Mouse (Mus musculus) kidney, adult 2 months (tissue): ENCODE data around the gene Mst1. TPM values are rescaled to one million over a fixed set of nuclear protein-coding genes. Genes with fewer than 3 reads are reported as not detected.
A peak's percentile ranks its signal among the peaks of the same experiment; 100 is the strongest.

ENCODE experiments used
- DNase-seq: peaks from one replicate; pipeline ENCODE4 v3.0.0; 2021
- H3K27ac ChIP-seq: fragments of 200-500 bp; 2 replicates; pipeline ENCODE4 v1.5.1; 2012; ENCODE audit warnings: low read depth, low read length, control low read depth, inconsistent platforms; ENCODE audit not compliant: insufficient read depth
- H3K27me3 ChIP-seq: fragments of 200-500 bp; replicated peaks from 2 replicates; pipeline ENCODE4 v1.6.1; 2012; ENCODE audit warnings: mild to moderate bottlenecking, moderate library complexity, low read length, inconsistent platforms; ENCODE audit not compliant: control insufficient read depth, insufficient read depth
- H3K36me3 ChIP-seq: fragments of 200-500 bp; 2 replicates; pipeline ENCODE4 v1.6.1; 2012; ENCODE audit warnings: mild to moderate bottlenecking, moderate library complexity, low read length, inconsistent platforms; ENCODE audit not compliant: control insufficient read depth, insufficient read depth
- H3K4me1 ChIP-seq: fragments of 200-500 bp; 2 replicates; pipeline ENCODE4 v1.6.1; 2011; ENCODE audit warnings: low read length; ENCODE audit not compliant: control insufficient read depth, insufficient read depth
- H3K4me3 ChIP-seq: fragments of 200-500 bp; 2 replicates; pipeline ENCODE4 v1.5.1; 2011; ENCODE audit warnings: mild to moderate bottlenecking, low read depth, low read length, control low read depth; ENCODE audit not compliant: insufficient read depth
- CTCF ChIP-seq: fragments of 200-500 bp; conservative IDR thresholded peaks from 2 replicates; pipeline ENCODE4 v1.5.1; 2011; ENCODE audit warnings: low read depth, mild to moderate bottlenecking, control low read depth, low read length, moderate library complexity, mixed read lengths; ENCODE audit not compliant: insufficient read depth, insufficient read length
- POLR2A ChIP-seq: fragments of 200-500 bp; IDR thresholded peaks from one replicate; pipeline ENCODE4 v1.6.1; 2011; ENCODE audit warnings: low read depth, low read length, control low read depth
- WGBS: fragments of 180-500 bp; shearing (Covaris S2); methylation state at CpG from one replicate; pipeline ENCODE4 v1.1.7; 2018; 5-methylcytosine and 5-hydroxymethylcytosine counted together
- polyA plus RNA-seq: library from polyadenylated mRNA; depleted of rRNA; stranded (reverse); fragments of >200 nt; gene quantifications from 2 replicates; pipeline ENCODE4 v1.2.3, GENCODE M21; 2012

The Mst1 gene
- polyA plus RNA-seq, 1 experiment = 0.39 TPM

DNA sequence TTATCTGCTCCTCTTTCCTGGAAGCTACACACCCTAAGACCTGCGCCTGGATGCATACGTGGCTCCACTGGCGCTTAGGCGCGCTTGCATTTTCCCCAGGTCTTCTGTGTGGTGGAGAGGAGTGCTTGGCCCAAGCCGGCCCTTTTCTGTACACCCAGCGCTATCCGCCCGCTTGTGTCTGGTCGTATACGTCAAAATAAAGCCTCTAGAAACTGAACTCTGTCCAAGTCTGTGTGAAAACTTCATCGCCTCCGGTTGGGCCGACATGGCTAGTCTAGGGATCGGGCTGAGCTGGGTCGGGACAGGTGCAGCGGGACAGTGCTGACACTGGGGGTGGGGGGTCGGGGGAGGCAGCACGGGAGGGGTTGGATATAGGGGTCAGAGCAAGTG lies 31.7 kb upstream of the Mst1 start:
- H3K27ac ChIP-seq = 0 out of 2 replicates have a peak overlapping the region, but pooled peaks have one; percentile 24
- no peaks in the 10 kb centered on the region for H3K36me3 ChIP-seq
- no peaks in the 10 kb centered on the region for H3K27me3 ChIP-seq
- H3K4me3 ChIP-seq = peak overlapping the region; percentile 59
- no peak for DNase-seq
- no peak for TF ChIP-seq POLR2A
- TF ChIP-seq CTCF = no peak
- peaks cover 8% of the 10 kb centered on the region; the same call in 1 of the 2 replicates for H3K4me1 ChIP-seq
- 2% methylated on average over 19 of the region's 19 CpGs for WGBS

DNA sequence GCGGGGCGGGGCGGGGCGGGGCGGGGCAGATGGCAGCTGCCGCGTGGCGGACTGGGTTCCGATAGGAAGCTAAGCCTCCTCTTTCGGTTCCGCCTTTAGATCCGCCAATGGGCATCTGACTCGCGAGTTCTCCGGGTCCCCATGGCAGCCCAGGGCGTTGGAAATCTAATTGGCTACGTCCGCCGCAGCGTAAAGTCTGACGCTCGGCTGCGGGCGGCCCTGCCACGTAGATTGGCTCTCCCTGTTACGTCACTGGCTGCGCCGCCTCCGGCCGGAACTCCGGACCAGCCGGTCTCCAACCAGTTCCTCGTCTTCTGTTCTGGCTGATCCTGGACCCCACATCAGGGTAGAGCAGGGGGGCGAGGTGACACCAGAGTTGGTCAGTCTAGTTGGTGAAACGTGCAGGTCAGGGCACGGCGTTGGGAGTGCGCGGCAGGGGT lies 31.2 kb upstream of the Mst1 start, which contains the start of gene Gmppb:
Gene Gmppb (plus strand): TSS at position 227 of the 440 bp plus-strand sequence.
- Histone ChIP-seq H3K4me1 (peaks cover 8% of the 10 kb centered on the region; the same call in 1 of the 2 replicates), H3K36me3 (no peaks in the 10 kb centered on the region), H3K27ac (peak within 1 kb of the TSS; percentile 69), H3K4me3 (peak within 1 kb of the TSS; percentile 89), H3K27me3 (no peaks in the 10 kb centered on the region)
- TF ChIP-seq POLR2A = no peak
- no peak for TF ChIP-seq CTCF
- peak; percentile 99 for DNase-seq
- WGBS = under 1% methylated on average over 33 of the region's 39 CpGs

DNA sequence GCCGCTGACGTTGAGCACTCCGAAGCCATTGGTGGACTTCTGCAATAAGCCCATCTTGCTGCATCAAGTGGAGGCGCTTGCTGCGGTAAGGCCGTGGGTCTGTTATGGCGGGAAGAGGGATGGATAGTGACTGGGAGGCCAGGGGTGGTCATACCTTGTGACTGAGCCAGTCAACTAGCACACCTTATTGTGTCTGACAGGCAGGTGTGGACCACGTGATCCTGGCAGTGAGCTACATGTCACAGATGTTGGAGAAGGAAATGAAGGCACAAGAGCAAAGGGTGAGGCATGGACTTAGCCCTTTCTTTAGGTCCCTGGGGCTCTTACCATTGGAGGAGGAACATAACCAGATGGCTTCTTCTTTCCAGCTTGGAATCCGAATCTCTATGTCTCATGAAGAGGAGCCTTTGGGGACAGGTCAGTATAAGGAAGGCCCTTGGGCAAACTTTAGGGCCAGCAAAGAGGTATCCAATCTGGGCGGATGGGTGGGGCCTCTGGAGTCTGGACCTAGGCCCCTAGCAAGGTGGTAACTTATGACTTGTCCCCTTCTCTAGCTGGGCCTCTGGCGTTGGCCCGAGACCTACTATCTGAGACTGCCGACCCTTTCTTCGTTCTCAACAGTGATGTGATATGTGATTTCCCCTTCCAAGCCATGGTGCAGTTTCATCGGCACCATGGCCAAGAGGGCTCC lies 30.5 kb upstream of the Mst1 start:
- no peak for DNase-seq
- Histone ChIP-seq H3K27me3 (no peaks in the 10 kb centered on the region), H3K27ac (peak overlapping the region; percentile 69), H3K4me3 (peak overlapping the region; percentile 89), H3K4me1 (peaks cover 8% of the 10 kb centered on the region; the same call in 1 of the 2 replicates), H3K36me3 (no peaks in the 10 kb centered on the region)
- TF ChIP-seq POLR2A (no peak), CTCF (no peak)
- WGBS = 38% methylated on average over 15 of the region's 15 CpGs

DNA sequence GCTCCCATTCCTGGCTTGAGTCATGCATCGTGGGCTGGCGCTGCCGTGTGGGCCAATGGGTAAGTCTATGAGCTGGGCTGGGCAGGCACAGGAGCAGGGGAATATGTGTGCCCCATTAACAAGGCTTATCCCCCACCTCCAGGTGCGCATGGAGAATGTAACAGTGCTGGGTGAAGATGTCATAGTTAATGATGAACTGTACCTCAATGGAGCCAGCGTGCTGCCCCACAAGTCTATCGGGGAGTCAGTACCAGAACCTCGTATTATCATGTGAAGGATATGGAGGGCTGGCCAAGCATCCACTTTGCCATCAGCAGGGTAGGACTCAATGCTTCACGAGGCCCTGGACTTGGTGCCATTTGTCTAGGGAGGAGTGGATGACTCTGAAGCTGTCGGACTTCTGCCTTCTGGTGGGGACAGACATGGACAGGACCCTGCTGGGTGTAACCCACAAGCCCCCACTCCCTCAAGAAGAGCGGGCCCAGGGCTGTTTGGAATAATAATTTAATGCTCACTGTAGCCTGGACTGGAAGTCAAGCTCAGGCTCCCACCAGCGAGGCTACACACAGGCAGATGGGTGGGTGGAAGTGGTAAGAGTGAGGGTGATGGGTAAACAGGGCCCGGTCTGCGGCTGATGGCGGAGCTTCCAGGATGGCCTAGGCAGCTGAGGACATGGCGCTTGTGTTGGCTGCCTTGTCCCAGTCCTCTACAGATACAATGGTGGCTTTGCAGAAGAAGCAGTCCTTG lies 28.9 kb upstream of the Mst1 start:
- TF ChIP-seq POLR2A = no peak
- 90% methylated on average over 15 of the region's 15 CpGs for WGBS
- no peaks in the 10 kb centered on the region for H3K27me3 ChIP-seq
- peaks cover under 1% of the 10 kb centered on the region for H3K36me3 ChIP-seq
- DNase-seq = no peak
- no peak overlapping the region for H3K27ac ChIP-seq
- H3K4me1 ChIP-seq = peaks cover 8% of the 10 kb centered on the region; the same call in 1 of the 2 replicates
- no peak overlapping the region for H3K4me3 ChIP-seq

DNA sequence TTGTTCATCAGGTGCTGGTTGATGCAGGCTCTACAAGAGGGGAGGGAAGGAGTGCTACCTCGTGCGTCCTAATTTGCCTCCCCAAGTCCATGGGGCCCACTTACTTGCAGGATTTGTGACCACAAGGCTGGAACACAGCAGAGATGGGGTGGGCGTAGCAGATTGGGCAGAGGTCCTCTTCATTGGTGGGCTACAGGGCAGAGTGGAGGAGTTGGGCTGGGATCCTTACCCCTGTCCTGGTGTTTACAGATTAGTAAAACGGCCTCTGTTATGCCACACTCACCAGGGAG lies 28.4 kb upstream of the Mst1 start:
- Histone ChIP-seq H3K4me1 (peaks cover 8% of the 10 kb centered on the region; the same call in 1 of the 2 replicates), H3K27me3 (no peaks in the 10 kb centered on the region), H3K27ac (no peak overlapping the region), H3K36me3 (peaks cover 3% of the 10 kb centered on the region), H3K4me3 (no peak overlapping the region)
- TF ChIP-seq CTCF (no peak), POLR2A (no peak)
- DNase-seq = no peak
- WGBS = 83% methylated on average over 4 of the region's 4 CpGs

DNA sequence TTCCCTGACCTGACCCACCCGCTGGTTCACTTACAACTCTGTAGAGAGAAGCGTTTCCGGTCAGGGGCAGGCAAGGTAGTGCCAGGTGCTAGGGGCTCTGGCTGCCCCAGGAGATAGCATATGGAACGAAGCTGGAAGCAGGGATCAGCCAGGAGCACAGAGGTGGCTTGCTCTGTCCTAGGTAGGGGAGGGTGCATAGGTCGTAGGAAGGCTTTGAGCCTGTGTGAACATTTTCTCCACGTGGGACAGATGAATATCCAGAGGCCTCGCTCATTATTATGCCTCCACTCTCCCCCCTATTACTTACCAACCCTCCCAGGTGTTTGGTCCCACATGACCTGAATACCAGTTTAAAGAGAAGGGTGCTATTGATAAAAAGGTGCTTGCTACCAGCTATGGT lies 27.8 kb upstream of the Mst1 start:
- 71% methylated on average over 7 of the region's 7 CpGs for WGBS
- DNase-seq = no peak
- Histone ChIP-seq H3K4me3 (no peak overlapping the region), H3K27me3 (no peaks in the 10 kb centered on the region), H3K4me1 (peaks cover 8% of the 10 kb centered on the region; the same call in 1 of the 2 replicates), H3K36me3 (peaks cover 3% of the 10 kb centered on the region), H3K27ac (no peak overlapping the region)
- TF ChIP-seq POLR2A (no peak), CTCF (no peak)
